Mouse (Mus musculus) gastrocnemius, adult 2 months (tissue): ENCODE results near the gene Reep1. TPM values are rescaled to one million over a fixed set of nuclear protein-coding genes. Genes with fewer than 3 reads are reported as not detected.

Experiments
- DNase-seq: peaks from one replicate; pipeline ENCODE4 v3.0.0; 2022
- H3K27ac ChIP-seq: fragments of 200-600 bp; 2 replicates; pipeline ENCODE4 v1.8.1; 2022; ENCODE audit warnings: mild to moderate bottlenecking
- H3K4me3 ChIP-seq: fragments of 200-600 bp; 2 replicates; pipeline ENCODE4 v1.8.1; 2022; ENCODE audit warnings: mild to moderate bottlenecking, moderate library complexity
- CTCF ChIP-seq: fragments of 200-600 bp; IDR thresholded peaks from 2 replicates; pipeline ENCODE4 v1.8.1; 2022; ENCODE audit warnings: antibody characterized with exemption, mild to moderate bottlenecking, moderate library complexity
- intact Hi-C: fragments of 180-260 bp; cut with DNase I; formaldehyde crosslinking; loops from one replicate; pipeline ENCODE4 v1.15.1; 2025
- total RNA-seq, 2 experiments: library from RNA; stranded (reverse); gene quantifications; 2 replicates each; pipeline ENCODE4 v1.2.3; 2021

Gene Reep1
- total RNA-seq, 2 experiments from 2014 or later: 52.8 to 59.4 TPM

DNA sequence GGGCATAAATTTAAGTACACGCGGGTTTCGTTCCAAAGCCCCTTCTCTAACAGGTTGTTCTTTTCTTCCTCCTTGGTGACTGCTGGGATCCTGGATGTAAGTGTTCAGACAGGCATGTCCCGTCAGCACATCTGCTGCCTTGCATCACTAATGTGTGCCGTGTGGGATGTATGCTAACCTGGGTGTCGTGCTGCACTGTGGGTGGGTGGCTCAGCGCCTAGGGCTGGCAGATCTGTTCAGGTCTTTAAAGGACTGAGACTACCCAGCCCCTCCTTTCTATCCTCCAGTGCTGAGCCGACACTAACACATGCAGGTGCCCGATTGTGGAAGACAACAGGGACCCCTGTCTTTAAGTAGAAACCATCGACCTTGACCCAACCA, 94.3 kb downstream of the Reep1 start:
- TF ChIP-seq CTCF: no peak
- Histone ChIP-seq H3K27ac (no peak overlapping the region), H3K4me3 (no peak overlapping the region)
- intact Hi-C loops: loop anchor here (5.0 to 10.0 kb wide), 4 partner anchors 169 to 367 kb away; partner anchors contain the start of genes Kdm3a and Rnf103
- no peak for DNase-seq

DNA sequence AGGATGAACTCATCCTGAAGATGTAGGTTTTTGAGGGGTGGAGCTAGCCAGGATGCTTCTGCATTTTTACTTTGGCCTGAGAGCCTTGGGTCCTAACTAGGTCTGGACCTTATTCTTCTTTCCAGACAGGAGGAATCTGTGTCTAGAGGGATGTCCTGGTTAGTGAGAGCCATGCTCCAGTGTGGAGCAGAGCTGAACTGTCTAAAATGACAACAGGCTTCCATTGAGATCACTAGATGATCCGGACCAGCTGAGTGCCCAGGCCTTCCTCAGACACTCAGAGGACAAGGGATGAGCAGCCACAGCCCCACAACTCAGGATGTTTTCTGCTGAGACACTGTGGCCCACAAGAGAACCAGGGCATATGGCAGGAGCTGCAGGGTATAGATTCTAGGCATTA, 96.2 kb downstream of the Reep1 start:
- intact Hi-C loops: loop anchor here (5.0 to 10.0 kb wide), 4 partner anchors 171 to 369 kb away; partner anchors contain the start of genes Kdm3a and Rnf103
- no peak for TF ChIP-seq CTCF

DNA sequence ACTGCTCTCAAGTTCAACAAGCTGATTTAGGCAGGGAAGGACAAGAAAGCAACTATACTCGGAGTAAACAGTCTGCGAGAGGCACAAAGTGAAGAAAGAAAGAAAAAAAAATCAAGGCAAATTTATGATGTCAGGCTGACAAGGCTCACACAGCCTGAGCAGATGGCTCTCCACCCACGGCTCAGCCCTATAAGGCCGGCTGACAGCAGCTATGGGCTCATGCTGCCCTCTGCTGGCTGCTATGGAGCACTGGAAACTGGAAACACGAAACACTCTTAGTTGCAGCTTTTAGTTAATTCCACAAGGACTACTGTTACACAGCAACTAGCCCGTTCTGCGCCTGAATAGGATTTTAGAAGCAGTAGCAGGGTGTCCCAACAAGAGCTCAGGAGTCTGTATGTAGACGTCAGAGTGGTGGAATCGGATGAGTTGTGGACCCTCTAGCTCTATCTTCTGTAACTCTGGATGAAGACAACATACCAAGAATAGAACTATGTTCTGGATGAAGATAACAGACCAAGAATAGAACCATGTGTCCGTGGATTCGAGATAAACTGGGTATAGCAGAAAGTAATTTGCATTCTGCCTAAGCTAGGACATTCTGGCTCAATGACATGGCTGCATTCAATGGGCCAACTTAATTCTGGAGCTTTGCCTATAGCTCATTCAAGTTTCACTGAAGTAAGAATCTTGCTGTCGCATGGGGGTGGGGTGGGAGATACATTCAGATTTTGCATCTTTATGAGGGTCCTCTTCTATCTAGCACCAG, 96.9 kb downstream of the Reep1 start:
- H3K27ac ChIP-seq: no peak overlapping the region
- TF ChIP-seq CTCF: peak; percentile 98
- intact Hi-C loops: loop anchor here (5.0 to 10.0 kb wide), 4 partner anchors 172 to 369 kb away; partner anchors contain the start of genes Kdm3a and Rnf103
- DNase-seq: peak; percentile 76
- H3K4me3 ChIP-seq: no peak overlapping the region

More for the DNA sequence above, 96.2 kb downstream of the Reep1 start:
- Histone ChIP-seq H3K4me3 (no peak overlapping the region), H3K27ac (no peak overlapping the region)
- no peak for DNase-seq

DNA sequence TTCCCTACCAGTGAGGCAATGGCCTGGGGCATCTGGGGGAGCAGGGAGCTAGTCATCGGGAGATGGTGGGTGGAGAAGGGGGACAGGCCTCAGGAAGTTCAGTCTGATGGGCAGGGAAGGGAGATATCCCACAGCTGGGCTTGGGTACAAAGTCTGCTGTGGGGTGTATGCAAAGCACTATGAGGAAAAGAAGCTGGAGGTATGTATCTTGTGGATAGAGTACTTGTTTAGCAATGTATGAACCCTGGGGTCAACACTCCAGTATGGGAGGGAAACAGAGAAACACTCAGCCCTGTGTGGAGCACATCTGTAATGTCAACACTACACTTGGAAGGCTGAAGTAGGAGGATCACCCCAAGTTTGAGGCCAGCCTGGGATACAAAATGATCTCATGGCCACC, 99.4 kb downstream of the Reep1 start:
- Histone ChIP-seq H3K27ac (no peak overlapping the region), H3K4me3 (no peak overlapping the region)
- intact Hi-C loops: loop anchor here (5.0 to 10.0 kb wide), 3 partner anchors 312 to 649 kb away; partner anchors contain the start of gene Rnf103
- no peak for DNase-seq
- no peak for TF ChIP-seq CTCF

DNA sequence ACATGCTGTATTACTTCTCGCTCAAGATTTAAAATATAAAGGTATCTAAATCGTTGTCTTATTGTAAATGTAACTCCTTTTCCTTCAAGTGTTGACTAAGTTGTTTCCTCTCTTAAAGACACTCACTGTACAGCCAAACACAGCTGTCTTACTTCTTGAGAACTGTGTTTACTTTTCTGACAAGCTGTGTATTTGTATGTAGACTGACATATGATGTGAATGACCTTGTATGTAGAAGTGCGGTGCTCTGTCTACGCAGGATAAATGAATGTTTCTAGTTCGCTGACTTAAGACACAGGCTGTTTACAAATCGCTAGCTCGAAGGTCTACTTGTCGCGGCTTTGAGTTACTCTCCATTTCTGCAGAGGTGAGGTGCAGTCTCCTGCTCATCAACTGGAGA, 102.5 kb downstream of the Reep1 start:
- TF ChIP-seq CTCF: no peak
- DNase-seq: no peak
- H3K27ac ChIP-seq: no peak overlapping the region; the same call in 1 of the 2 replicates
- intact Hi-C loops: loop anchor here (5.0 to 10.0 kb wide), 3 partner anchors 315 to 653 kb away; partner anchors contain the start of gene Rnf103
- H3K4me3 ChIP-seq: no peak overlapping the region

DNA sequence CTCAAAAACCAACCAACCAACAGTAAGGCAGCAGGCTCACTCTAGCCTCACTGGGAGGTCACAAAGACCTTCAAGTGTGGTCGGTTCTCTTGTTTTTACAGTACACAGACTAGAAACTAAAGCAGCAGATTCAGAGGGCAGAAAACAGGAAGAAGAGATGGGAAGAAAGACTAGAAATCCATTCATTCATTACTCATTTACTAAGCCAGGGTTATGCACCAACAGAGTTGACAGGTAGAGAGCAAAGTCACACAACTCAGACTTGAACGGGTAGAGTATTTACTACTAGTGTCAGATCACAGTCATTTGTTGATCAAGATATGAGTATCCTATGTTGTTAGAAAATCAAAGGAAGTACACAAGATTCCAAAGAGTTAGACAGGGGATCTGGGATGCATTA, 105.5 kb downstream of the Reep1 start:
- H3K4me3 ChIP-seq: no peak overlapping the region
- no peak overlapping the region for H3K27ac ChIP-seq
- DNase-seq: no peak
- intact Hi-C loops: no loop called here
- TF ChIP-seq CTCF: no peak

DNA sequence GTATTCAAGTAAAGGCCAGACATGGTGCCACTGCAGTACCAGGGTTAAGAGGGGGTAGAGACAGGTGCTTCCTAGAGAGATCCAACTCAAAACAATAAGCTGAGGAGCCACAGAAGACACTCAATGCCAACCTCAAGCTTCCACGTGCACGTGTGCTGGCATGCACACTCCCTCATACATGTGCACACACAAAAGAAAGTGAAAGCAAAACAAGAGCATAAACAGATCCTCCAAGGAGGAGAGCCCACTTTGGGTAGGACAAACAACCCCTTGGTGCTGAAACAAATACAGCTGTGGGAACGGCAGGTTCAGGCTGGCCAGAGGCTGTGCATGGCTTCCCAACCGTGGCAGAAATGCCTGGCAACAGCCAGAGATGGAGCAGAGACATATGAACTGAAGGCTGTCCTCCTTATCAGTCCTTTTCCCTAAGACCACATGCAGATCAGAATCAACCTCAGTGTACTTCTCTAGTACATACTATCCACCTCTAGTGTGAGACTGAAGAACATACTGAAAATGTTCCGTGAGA, 112.5 kb downstream of the Reep1 start:
- intact Hi-C loops: loop anchor here (5.0 to 10.0 kb wide), 2 partner anchors 208 to 975 kb away; partner anchors contain the start of gene Eif2ak3
- no peak for DNase-seq
- Histone ChIP-seq H3K27ac (no peak overlapping the region), H3K4me3 (no peak overlapping the region)
- TF ChIP-seq CTCF: no peak

DNA sequence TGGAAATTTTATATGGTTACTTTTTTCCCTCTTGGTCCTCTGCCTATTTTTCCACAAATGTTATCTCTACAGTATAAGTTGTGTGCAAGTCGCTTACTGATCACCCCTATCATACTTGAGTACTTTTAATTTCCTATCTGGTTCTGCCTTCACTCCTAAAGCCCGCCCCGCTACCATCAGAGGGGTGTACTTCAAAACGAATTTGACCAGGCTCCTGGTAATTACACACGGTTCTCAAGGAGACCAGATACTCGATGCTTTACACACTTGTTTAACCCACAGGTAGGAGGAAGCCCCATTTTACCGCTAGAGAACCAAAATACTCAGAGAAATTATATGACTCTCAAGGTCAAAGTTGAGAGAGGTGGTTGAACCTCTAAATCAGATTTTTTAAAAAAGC, 115.7 kb downstream of the Reep1 start:
- intact Hi-C loops: loop anchor here (10.0 kb wide), 1 partner anchor 978 kb away; the partner anchor contains the start of gene Eif2ak3
- no peak for TF ChIP-seq CTCF
- Histone ChIP-seq H3K4me3 (peak overlapping the region; percentile 89), H3K27ac (peak overlapping the region; percentile 86)
- DNase-seq: no peak

DNA sequence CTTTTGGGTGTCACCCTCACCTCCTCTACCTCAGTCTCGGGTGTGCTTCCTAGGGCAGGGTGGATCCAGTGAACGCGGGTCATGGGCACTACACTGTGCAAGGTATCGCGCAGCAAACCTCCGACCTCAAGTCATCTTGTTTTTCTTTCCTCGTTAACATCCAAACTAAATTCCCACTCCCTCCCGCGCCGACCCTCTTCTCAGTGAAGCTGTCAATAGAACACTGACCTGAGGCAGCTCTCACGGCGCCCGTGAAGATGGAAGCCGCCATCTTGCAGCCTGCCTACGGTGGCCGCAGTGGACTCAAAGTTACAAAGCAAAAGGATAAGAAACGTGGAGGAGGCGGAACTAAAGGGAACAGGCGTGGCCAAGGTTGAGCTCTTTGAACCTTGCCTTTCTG, 116.1 kb downstream of the Reep1 start:
- peak overlapping the region; percentile 86 for H3K27ac ChIP-seq
- DNase-seq: peak; percentile 90
- peak overlapping the region; percentile 89 for H3K4me3 ChIP-seq
- TF ChIP-seq CTCF: no peak
- intact Hi-C loops: loop anchor here (10.0 kb wide), 1 partner anchor 979 kb away; the partner anchor contains the start of gene Eif2ak3

DNA sequence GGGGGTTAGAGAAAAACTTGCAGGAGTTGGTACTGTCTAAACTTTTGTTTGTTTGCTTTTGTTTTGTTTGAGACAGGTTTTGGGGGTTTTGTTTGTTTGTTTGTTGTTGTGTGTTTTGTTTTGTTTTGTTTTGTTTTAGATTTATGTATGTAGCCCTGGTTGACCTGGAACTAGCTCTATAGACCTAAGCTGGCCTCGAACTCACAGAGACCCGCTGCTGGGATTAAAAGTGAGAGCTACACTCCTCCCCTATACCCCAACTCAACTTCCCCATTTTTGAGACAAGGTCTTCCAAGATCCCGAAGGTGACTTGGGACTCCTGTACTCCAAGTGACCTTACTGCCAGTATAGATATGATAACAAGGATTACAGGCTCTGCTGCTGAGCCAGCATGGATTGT, 116.6 kb downstream of the Reep1 start:
- H3K4me3 ChIP-seq: peak overlapping the region; percentile 89
- intact Hi-C loops: loop anchor here (10.0 kb wide), 1 partner anchor 979 kb away; the partner anchor contains the start of gene Eif2ak3

DNA sequence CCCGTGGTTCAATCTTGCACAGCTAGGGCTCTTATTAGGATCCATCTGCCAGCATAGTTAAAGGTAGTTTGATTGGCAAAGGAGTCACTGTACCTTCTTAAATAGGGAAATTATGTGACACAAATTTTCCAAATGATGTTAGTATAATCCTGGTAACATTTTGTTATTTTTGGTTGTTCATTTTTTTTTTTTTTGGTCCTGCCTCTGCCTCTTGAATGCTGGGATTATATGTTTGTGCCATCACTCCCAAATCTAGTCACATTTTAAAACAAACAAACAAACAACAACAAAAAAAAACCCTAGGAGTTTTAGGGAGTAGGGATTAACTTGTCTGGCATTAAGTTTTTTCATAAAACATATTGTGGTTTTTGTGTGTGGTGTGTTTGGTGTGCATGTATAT, 119.5 kb downstream of the Reep1 start, which contains the start of gene Mrpl35:
Mrpl35 (minus strand) TSS at position 101 of the 400 bp plus-strand sequence.
- DNase-seq: no peak
- intact Hi-C loops: loop anchor here (10.0 kb wide), 1 partner anchor 982 kb away; the partner anchor contains the start of gene Eif2ak3
- no peak for TF ChIP-seq CTCF
- no peak within 1 kb of the TSS for H3K27ac ChIP-seq
- no peak within 1 kb of the TSS for H3K4me3 ChIP-seq

More for the DNA sequence above, 116.6 kb downstream of the Reep1 start:
- no peak for TF ChIP-seq CTCF
- peak overlapping the region; percentile 86 for H3K27ac ChIP-seq
- DNase-seq: no peak

DNA sequence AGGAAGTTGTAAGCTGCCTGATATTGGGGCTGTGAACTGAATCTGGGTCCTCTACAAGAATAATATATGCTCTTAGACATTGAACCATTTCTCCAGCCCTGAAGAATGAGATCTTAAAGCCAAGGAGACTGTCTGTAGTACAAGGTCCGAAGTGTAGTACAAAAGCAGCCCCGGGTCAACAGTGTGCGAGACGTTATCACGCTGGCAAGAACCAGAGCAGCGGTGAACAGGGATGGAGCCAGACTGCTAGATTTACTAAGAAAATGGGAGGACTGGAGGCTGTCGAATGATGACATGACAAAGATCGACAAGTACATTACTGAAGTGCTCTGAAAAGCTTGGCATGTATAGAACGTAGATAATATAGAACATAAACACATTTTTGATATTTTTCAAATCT, 122.4 kb downstream of the Reep1 start:
- Histone ChIP-seq H3K27ac (no peak overlapping the region), H3K4me3 (no peak overlapping the region)
- intact Hi-C loops: loop anchor here (10.0 kb wide), 1 partner anchor 985 kb away; the partner anchor contains the start of gene Eif2ak3
- no peak for TF ChIP-seq CTCF
- no peak for DNase-seq
